Mouse (Mus musculus): ENCODE measurements around the gene Comt. TPM values are rescaled to one million over a fixed set of nuclear protein-coding genes. Genes with fewer than 3 reads are reported as not detected.

The Comt gene
- total and polyA plus RNA-seq, 2 experiments from 2014 or later: 74.6 to 95.0 TPM

DNA sequence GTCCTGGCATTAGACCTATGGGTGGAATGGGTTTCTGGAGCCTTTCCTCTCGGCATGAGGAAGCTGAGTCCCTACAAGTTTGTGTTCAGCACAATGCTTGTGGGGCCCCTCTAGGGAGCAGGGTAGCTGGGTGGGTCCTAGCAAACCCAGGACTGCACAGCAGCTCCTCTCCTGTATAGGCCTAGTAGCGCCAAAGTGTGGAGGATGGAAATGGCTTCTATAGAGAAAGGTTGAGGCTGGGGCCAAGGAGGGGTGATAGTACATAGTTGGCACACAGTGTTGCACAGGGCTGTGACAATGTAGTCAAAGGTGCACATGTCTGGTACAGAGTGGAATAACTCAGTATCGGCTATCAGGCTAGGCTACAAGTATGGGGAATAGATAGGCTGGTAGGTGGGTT is 32.6 kb downstream of the Comt start:
- no peaks in the 10 kb centered on the region for H3K9me3 ChIP-seq (ENCODE audit: low read length)
- peak overlapping the region; percentile 76; the same call in 1 of the 2 replicates for H3K4me3 ChIP-seq (ENCODE audit: low read depth, low read length)
- TF ChIP-seq CTCF (IDR thresholded peaks at IDR 0.05): no peak
- H3K27ac ChIP-seq (ENCODE audit: low read depth, low read length): no peak overlapping the region; the same call in 1 of the 2 replicates
- 53% methylated on average over 3 of the region's 3 CpGs for WGBS
- no peaks in the 10 kb centered on the region for H3K27me3 ChIP-seq (ENCODE audit: insufficient read depth, low read length)
- H3K4me2 ChIP-seq (ENCODE audit: low read depth, low read length, poor library complexity, severe bottlenecking): peak overlapping the region; percentile 95
- peaks cover 27% of the 10 kb centered on the region for H3K36me3 ChIP-seq (ENCODE audit: insufficient read depth, low read length)
- peaks cover 10% of the 10 kb centered on the region for H3K4me1 ChIP-seq (ENCODE audit: insufficient read depth, low read length)
- DNase-seq (ENCODE audit: low spot score): no peak
- no peak overlapping the region for H3K9ac ChIP-seq (replicated peaks; ENCODE audit: low read length, poor library complexity, severe bottlenecking)
- no peak for ATAC-seq (ENCODE audit: low FRiP score)

DNA sequence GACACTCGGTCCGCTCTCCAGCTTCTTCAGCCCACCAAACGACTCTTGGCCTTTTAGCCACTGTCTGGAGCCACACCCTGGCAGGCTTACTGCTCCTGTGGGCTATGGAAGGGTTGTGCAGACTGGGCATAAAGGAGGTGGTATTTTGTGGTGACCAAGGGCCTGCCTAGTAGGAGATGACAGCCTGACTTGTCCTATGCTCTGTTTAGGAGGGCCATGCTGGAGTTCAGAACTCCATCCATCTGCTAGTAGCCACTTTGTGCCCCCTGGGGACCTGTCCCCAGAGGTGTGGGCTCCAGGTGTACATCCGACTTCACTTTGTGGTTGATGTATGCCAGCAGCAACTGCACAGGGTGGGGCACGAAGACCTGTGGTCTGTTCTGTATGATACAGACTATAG is 33.1 kb downstream of the Comt start:
- H3K36me3 ChIP-seq (ENCODE audit: insufficient read depth, low read length): peaks cover 22% of the 10 kb centered on the region
- peak overlapping the region; percentile 76 for H3K4me3 ChIP-seq (ENCODE audit: low read depth, low read length)
- H3K9me3 ChIP-seq (ENCODE audit: low read length): no peaks in the 10 kb centered on the region
- TF ChIP-seq CTCF (IDR thresholded peaks at IDR 0.05): no peak
- 46% methylated on average over 5 of the region's 5 CpGs for WGBS
- peak overlapping the region; percentile 84; the same call in 1 of the 2 replicates for H3K9ac ChIP-seq (replicated peaks; ENCODE audit: low read length, poor library complexity, severe bottlenecking)
- H3K4me1 ChIP-seq (ENCODE audit: insufficient read depth, low read length): peaks cover 10% of the 10 kb centered on the region
- no peaks in the 10 kb centered on the region for H3K27me3 ChIP-seq (ENCODE audit: insufficient read depth, low read length)
- ATAC-seq (ENCODE audit: low FRiP score) (no peak), DNase-seq (ENCODE audit: low spot score) (no peak)
- H3K27ac ChIP-seq (ENCODE audit: low read depth, low read length): peak overlapping the region; percentile 86
- peak overlapping the region; percentile 95 for H3K4me2 ChIP-seq (ENCODE audit: low read depth, low read length, poor library complexity, severe bottlenecking)

DNA sequence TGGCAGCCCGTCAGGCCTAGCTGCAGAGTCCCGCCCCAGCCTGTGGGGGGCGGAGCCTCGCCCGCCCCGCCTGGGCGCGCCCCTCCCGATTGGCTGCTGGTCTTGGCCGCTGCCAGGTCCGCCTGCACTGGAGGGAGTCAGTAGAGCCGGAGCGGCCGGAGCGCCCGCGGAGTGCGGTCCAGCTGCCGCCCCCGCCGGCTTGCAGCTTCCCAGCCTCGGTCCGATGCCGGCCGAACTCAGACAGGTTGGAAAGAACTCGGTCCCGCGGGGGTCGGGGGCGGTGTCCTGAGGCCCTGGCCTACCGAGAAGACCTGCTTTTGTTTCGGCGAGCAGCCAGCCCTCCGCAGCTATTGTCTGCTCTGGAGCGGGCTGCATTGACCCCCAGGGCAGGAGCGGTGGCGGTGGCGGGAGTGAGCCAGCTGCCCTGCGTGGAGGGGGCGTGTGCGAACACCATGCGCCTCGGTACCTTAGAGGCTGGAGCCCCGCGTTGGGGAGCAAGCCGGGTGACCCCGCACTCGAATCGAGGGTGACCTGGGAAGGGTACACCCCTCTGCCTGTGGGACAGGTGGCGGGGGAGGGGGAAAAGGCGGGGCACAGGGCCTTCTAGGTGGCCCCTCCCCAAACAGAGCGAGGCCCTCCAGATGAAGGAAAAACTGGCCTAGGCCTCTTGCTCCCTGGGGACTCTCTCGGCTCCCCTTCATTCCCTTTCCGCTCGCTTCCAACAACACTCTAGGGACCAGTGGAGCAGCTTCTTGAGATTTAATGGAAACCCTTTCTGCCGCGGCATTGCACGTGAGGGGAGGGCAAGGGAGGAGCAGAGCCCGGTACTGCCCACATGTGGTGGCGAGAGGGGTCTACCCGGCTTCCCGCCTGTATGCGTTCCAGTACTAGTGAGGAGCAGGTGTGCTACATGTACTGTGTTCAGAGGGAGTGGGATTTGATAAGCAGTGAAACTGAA is 33.9 kb downstream of the Comt start:
- ATAC-seq (ENCODE audit: low FRiP score): peak; percentile 88
- peaks cover 10% of the 10 kb centered on the region for H3K4me1 ChIP-seq (ENCODE audit: insufficient read depth, low read length)

DNA sequence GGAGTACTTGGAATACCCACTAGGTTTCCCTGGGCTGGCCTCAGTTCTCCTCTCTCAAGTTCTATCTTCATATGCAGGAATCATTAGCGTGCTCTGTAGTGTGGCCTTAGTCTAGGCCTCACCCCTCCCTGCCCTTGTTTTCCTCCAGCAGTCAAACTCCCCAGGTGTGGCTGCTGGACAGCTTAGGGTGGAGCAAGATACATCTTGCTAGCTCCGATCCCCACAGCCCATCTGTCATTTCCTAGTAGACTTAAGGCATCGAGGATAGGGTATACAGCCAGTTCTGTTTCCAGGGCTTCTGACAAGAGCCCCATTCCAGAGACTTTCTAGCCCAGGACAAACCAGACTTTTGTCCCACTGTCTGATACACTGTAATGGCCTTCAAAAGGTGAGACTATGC is 34.9 kb downstream of the Comt start:
- 94% methylated on average over 3 of the region's 3 CpGs for whole genome bisulfite sequencing
- no peak overlapping the region for H3K4me2 ChIP-seq (ENCODE audit: low read depth, low read length, poor library complexity, severe bottlenecking)

More for the DNA sequence above, 33.9 kb downstream of the Comt start:
- Histone ChIP-seq H3K4me3 (ENCODE audit: low read depth, low read length) (peak overlapping the region; percentile 76), H3K27ac (ENCODE audit: low read depth, low read length) (peak overlapping the region; percentile 86), H3K4me2 (ENCODE audit: low read depth, low read length, poor library complexity, severe bottlenecking) (peak overlapping the region; percentile 95), H3K9me3 (ENCODE audit: low read length) (no peaks in the 10 kb centered on the region), H3K36me3 (ENCODE audit: insufficient read depth, low read length) (peaks cover 14% of the 10 kb centered on the region), H3K9ac (replicated peaks; ENCODE audit: low read length, poor library complexity, severe bottlenecking) (peak overlapping the region; percentile 84), H3K27me3 (ENCODE audit: insufficient read depth, low read length) (no peaks in the 10 kb centered on the region)
- WGBS: under 1% methylated on average over 56 of the region's 63 CpGs
- TF ChIP-seq CTCF (IDR thresholded peaks at IDR 0.05): peak; percentile 83
- peak; percentile 87 for DNase-seq (ENCODE audit: low spot score)

DNA sequence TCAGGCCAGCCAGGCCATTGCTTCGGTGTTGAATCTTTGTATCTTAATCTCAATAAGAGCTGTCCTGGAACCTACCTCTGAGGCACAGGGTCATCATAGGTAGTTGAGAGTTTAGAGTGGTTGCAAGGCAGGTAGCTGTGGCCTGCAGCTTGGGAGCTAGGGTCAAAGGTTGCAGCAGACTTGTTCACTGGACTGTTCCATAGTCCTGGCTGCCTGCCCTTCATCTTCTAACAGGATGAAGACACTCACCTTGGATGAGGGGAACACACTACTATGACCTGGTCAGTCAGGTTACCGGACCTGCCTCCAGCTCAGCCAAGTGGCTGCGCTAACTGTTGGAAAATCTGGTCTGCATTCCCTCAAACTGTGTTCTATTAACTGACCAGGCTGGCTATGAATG is 35.5 kb downstream of the Comt start:
- H3K36me3 ChIP-seq (ENCODE audit: insufficient read depth, low read length): 0 out of 2 replicates have a peak, but pooled peaks cover 5% of the 10 kb centered on the region
- no peak for ATAC-seq (ENCODE audit: low FRiP score)
- no peak for DNase-seq (ENCODE audit: low spot score)
- H3K27ac ChIP-seq (ENCODE audit: low read depth, low read length): no peak overlapping the region
- H3K9ac ChIP-seq (replicated peaks; ENCODE audit: low read length, poor library complexity, severe bottlenecking): no peak overlapping the region
- WGBS: 99% methylated on average over 3 of the region's 3 CpGs
- TF ChIP-seq CTCF (IDR thresholded peaks at IDR 0.05): no peak
- no peak overlapping the region for H3K4me2 ChIP-seq (ENCODE audit: low read depth, low read length, poor library complexity, severe bottlenecking)
- no peak overlapping the region for H3K4me3 ChIP-seq (ENCODE audit: low read depth, low read length)
- H3K4me1 ChIP-seq (ENCODE audit: insufficient read depth, low read length): peaks cover 10% of the 10 kb centered on the region
- H3K27me3 ChIP-seq (ENCODE audit: insufficient read depth, low read length): no peaks in the 10 kb centered on the region
- H3K9me3 ChIP-seq (ENCODE audit: low read length): no peaks in the 10 kb centered on the region

More for the DNA sequence above, 34.9 kb downstream of the Comt start:
- no peak overlapping the region for H3K4me3 ChIP-seq (ENCODE audit: low read depth, low read length)
- no peak overlapping the region for H3K9ac ChIP-seq (replicated peaks; ENCODE audit: low read length, poor library complexity, severe bottlenecking)
- DNase-seq (ENCODE audit: low spot score) (no peak), ATAC-seq (ENCODE audit: low FRiP score) (no peak)
- peaks cover 5% of the 10 kb centered on the region; the same call in 1 of the 2 replicates for H3K36me3 ChIP-seq (ENCODE audit: insufficient read depth, low read length)
- H3K9me3 ChIP-seq (ENCODE audit: low read length): no peaks in the 10 kb centered on the region
- no peak for TF ChIP-seq CTCF (IDR thresholded peaks at IDR 0.05)
- H3K4me1 ChIP-seq (ENCODE audit: insufficient read depth, low read length): peaks cover 10% of the 10 kb centered on the region
- H3K27me3 ChIP-seq (ENCODE audit: insufficient read depth, low read length): no peaks in the 10 kb centered on the region
- no peak overlapping the region for H3K27ac ChIP-seq (ENCODE audit: low read depth, low read length)

DNA sequence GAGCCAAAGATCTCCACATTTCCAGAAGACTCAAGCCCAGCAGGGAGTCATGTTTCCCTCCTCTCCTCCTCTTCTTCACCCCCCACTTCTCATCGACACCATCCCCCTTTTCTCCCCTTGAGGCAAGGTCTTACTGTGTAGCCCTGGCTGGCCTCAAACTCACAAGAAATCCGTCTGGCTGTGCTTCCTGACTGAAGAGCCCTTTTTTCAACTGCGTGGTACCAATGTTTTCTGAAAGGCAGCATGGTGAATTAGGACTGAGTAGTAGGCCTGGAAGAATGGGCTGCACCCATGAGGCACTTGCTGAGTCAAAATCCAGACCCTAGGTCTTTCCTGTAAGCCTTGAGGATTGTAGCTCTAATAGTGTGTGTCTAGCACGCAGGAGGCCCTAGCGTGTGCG is 36.3 kb downstream of the Comt start:
- Histone ChIP-seq H3K4me1 (ENCODE audit: insufficient read depth, low read length) (peaks cover 10% of the 10 kb centered on the region), H3K9ac (replicated peaks; ENCODE audit: low read length, poor library complexity, severe bottlenecking) (no peak overlapping the region), H3K27ac (ENCODE audit: low read depth, low read length) (no peak overlapping the region), H3K4me3 (ENCODE audit: low read depth, low read length) (no peak overlapping the region), H3K9me3 (ENCODE audit: low read length) (no peaks in the 10 kb centered on the region), H3K27me3 (ENCODE audit: insufficient read depth, low read length) (no peaks in the 10 kb centered on the region), H3K36me3 (ENCODE audit: insufficient read depth, low read length) (peaks cover 5% of the 10 kb centered on the region; the same call in 1 of the 2 replicates), H3K4me2 (ENCODE audit: low read depth, low read length, poor library complexity, severe bottlenecking) (no peak overlapping the region)
- DNase-seq (ENCODE audit: low spot score) (no peak), ATAC-seq (ENCODE audit: low FRiP score) (no peak)
- 78% methylated on average over 6 of the region's 6 CpGs for WGBS
- TF ChIP-seq CTCF (IDR thresholded peaks at IDR 0.05): no peak

Data from midbrain, postnatal 0 days (tissue).